Mouse (Mus musculus): Measurements from ENCODE around the gene Foxq1. TPM values are rescaled to one million over a fixed set of nuclear protein-coding genes. Genes with fewer than 3 reads are reported as not detected.

Foxq1 gene
- polyA plus RNA-seq, 1 experiment from 2014 or later: 1.6 TPM

- no peak overlapping the region for H3K9ac ChIP-seq (ENCODE audit: low read length)
- H3K27me3 ChIP-seq (ENCODE audit: control insufficient read depth, insufficient read depth, low read length): no peaks in the 10 kb centered on the region
- no peaks in the 10 kb centered on the region for H3K36me3 ChIP-seq (ENCODE audit: control insufficient read depth, insufficient read depth, low read length)
- 44% methylated on average over 10 of the region's 10 CpGs for WGBS
- no peaks in the 10 kb centered on the region for H3K9me3 ChIP-seq (ENCODE audit: control insufficient read depth, low read length)
- no peak overlapping the region for H3K4me2 ChIP-seq (ENCODE audit: low read depth, low read length, severe bottlenecking)
- ATAC-seq (replicated peaks; ENCODE audit: low FRiP score): peak; percentile 73; the same call in 1 of the 2 replicates
- H3K27ac ChIP-seq (ENCODE audit: low read depth, low read length): no peak overlapping the region
- no peak overlapping the region for H3K4me3 ChIP-seq (ENCODE audit: low read depth, low read length)
- DNase-seq (ENCODE audit: low spot score): no peak
- H3K4me1 ChIP-seq (replicated peaks; ENCODE audit: control insufficient read depth, insufficient read depth, low read length): no peaks in the 10 kb centered on the region
Measured at GRCm38 (mm10) chr13:31578389-31578788, 22.5 kb downstream of the Foxq1 start.

- no peaks in the 10 kb centered on the region for H3K27me3 ChIP-seq (ENCODE audit: control insufficient read depth, insufficient read depth, low read length)
- H3K4me1 ChIP-seq (replicated peaks; ENCODE audit: control insufficient read depth, insufficient read depth, low read length): no peaks in the 10 kb centered on the region
- H3K9ac ChIP-seq (ENCODE audit: low read length): no peak overlapping the region
- no peak overlapping the region for H3K4me3 ChIP-seq (ENCODE audit: low read depth, low read length)
- H3K4me2 ChIP-seq (ENCODE audit: low read depth, low read length, severe bottlenecking): no peak overlapping the region
- DNase-seq (ENCODE audit: low spot score): no peak
- no peaks in the 10 kb centered on the region for H3K9me3 ChIP-seq (ENCODE audit: control insufficient read depth, low read length)
- 67% methylated on average over 9 of the region's 9 CpGs for WGBS
- no peak for ATAC-seq (replicated peaks; ENCODE audit: low FRiP score)
- H3K27ac ChIP-seq (ENCODE audit: low read depth, low read length): no peak overlapping the region
- H3K36me3 ChIP-seq (ENCODE audit: control insufficient read depth, insufficient read depth, low read length): no peaks in the 10 kb centered on the region
Measured at GRCm38 (mm10) chr13:31579866-31580265, 23.9 kb downstream of the Foxq1 start.

GRCm38 (mm10) chr13:31587341-31587740 lies 31.4 kb downstream of the Foxq1 start:
- ATAC-seq (replicated peaks; ENCODE audit: low FRiP score) (no peak), DNase-seq (ENCODE audit: low spot score) (no peak)
- Histone ChIP-seq H3K4me2 (ENCODE audit: low read depth, low read length, severe bottlenecking) (no peak overlapping the region), H3K27ac (ENCODE audit: low read depth, low read length) (no peak overlapping the region), H3K36me3 (ENCODE audit: control insufficient read depth, insufficient read depth, low read length) (no peaks in the 10 kb centered on the region), H3K9ac (ENCODE audit: low read length) (no peak overlapping the region), H3K27me3 (ENCODE audit: control insufficient read depth, insufficient read depth, low read length) (no peaks in the 10 kb centered on the region), H3K4me1 (replicated peaks; ENCODE audit: control insufficient read depth, insufficient read depth, low read length) (no peaks in the 10 kb centered on the region), H3K9me3 (ENCODE audit: control insufficient read depth, low read length) (no peaks in the 10 kb centered on the region), H3K4me3 (ENCODE audit: low read depth, low read length) (no peak overlapping the region)
- WGBS: 85% methylated on average over 5 of the region's 5 CpGs

GRCm38 (mm10) chr13:31599576-31599975 lies 43.6 kb downstream of the Foxq1 start:
- Histone ChIP-seq H3K9ac (ENCODE audit: low read length) (no peak overlapping the region), H3K4me3 (ENCODE audit: low read depth, low read length) (no peak overlapping the region), H3K27me3 (ENCODE audit: control insufficient read depth, insufficient read depth, low read length) (no peaks in the 10 kb centered on the region), H3K4me2 (ENCODE audit: low read depth, low read length, severe bottlenecking) (no peak overlapping the region), H3K36me3 (ENCODE audit: control insufficient read depth, insufficient read depth, low read length) (no peaks in the 10 kb centered on the region), H3K9me3 (ENCODE audit: control insufficient read depth, low read length) (no peaks in the 10 kb centered on the region), H3K27ac (ENCODE audit: low read depth, low read length) (no peak overlapping the region), H3K4me1 (replicated peaks; ENCODE audit: control insufficient read depth, insufficient read depth, low read length) (no peaks in the 10 kb centered on the region)
- DNase-seq (ENCODE audit: low spot score) (no peak), ATAC-seq (replicated peaks; ENCODE audit: low FRiP score) (no peak)
- WGBS: 89% methylated on average over 5 of the region's 5 CpGs

DNA sequence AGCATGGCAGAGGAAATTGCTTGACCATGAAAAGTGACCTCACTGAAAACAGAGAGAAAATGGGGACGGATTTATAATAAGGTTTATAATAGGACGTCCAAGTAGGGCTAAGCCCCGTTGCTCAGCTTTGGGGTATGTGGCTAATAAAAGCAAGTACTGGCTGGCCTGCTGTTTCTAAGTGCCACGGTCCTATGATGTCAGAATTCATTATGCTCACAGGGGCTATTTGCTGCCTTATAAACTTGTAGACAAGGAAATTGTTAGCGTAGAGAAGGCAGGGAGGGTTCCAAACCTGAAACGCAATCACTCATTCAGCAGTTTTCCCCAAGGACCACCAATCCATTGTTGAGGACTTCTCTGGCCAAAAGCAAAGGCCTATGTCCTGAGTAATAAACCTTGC lies 48.0 kb downstream of the Foxq1 start:
- Histone ChIP-seq H3K36me3 (ENCODE audit: control insufficient read depth, insufficient read depth, low read length) (no peaks in the 10 kb centered on the region), H3K4me3 (ENCODE audit: low read depth, low read length) (no peak overlapping the region), H3K4me2 (ENCODE audit: low read depth, low read length, severe bottlenecking) (no peak overlapping the region), H3K27ac (ENCODE audit: low read depth, low read length) (no peak overlapping the region), H3K27me3 (ENCODE audit: control insufficient read depth, insufficient read depth, low read length) (no peaks in the 10 kb centered on the region), H3K4me1 (replicated peaks; ENCODE audit: control insufficient read depth, insufficient read depth, low read length) (no peaks in the 10 kb centered on the region), H3K9ac (ENCODE audit: low read length) (no peak overlapping the region), H3K9me3 (ENCODE audit: control insufficient read depth, low read length) (no peaks in the 10 kb centered on the region)
- ATAC-seq (replicated peaks; ENCODE audit: low FRiP score) (no peak), DNase-seq (ENCODE audit: low spot score) (no peak)
- 73% methylated on average over 6 of the region's 6 CpGs for WGBS

Other genes starting within 250 kb of the Foxq1 start
- not detected in 2 replicates for gene A530084C06Rik, start 3.2 kb downstream of the Foxq1 start, polyA plus RNA-seq (2014; fragmentation: Nextera tagmentation; extraction: Ambion mirVana)
- 5.2 and 6.2 TPM in 2 replicates for gene Foxf2, start 69.7 kb downstream of the Foxq1 start, polyA plus RNA-seq (2014; fragmentation: Nextera tagmentation; extraction: Ambion mirVana)